Mouse (Mus musculus): ENCODE measurements around the gene Mapk6. TPM values are rescaled to one million over a fixed set of nuclear protein-coding genes. Genes with fewer than 3 reads are reported as not detected.
A peak's percentile ranks its signal among the peaks of the same experiment; 100 is the strongest.

Mapk6 gene
- polyA plus RNA-seq, 1 experiment, result 11.5 TPM

DNA sequence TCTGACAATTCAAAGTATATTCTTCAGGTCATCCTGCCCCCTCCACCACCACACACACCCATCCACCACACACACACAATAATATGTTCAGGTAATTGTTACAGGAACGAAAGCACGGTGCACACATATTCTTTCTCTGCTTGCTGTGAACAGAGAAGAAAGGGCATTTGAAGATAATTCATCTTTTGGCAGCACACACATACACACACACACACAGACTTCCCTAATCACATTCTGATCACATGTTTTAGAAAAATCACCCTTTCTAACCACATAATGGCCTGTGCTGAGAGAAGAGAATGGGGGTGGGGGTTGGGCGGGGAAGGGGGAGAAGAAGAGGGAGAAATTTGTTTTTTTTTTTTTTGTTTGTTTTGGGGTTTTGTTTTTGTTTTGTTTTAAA lies 22.9 kb upstream of the Mapk6 start:
- DNase-seq, result no peak
- 80% methylated on average over 3 of the region's 3 CpGs for WGBS

GRCm38 (mm10) chr9:75430822-75431621 lies 21.2 kb upstream of the Mapk6 start:
- WGBS, result 78% methylated on average over 16 of the region's 16 CpGs
- H3K27ac ChIP-seq (ENCODE audit: insufficient read depth, low read depth, low read length), result no peak overlapping the region
- no peak overlapping the region for H3K4me3 ChIP-seq (ENCODE audit: insufficient read depth, low read depth, low read length)
- no peak for DNase-seq
- no peak for TF ChIP-seq POLR2A (IDR thresholded peaks at IDR 0.05; ENCODE audit: low read depth, low read length)
- peaks cover 2% of the 10 kb centered on the region; the same call in 1 of the 2 replicates for H3K4me1 ChIP-seq (ENCODE audit: control insufficient read depth, insufficient read depth, low read length)
- no peaks in the 10 kb centered on the region for H3K36me3 ChIP-seq (ENCODE audit: control insufficient read depth, insufficient read depth, low read length)
- H3K27me3 ChIP-seq (replicated peaks; ENCODE audit: control insufficient read depth, insufficient read depth, low read length), result no peaks in the 10 kb centered on the region

More for the DNA sequence above, 22.9 kb upstream of the Mapk6 start:
- H3K36me3 ChIP-seq (ENCODE audit: control insufficient read depth, insufficient read depth, low read length), result no peaks in the 10 kb centered on the region
- H3K4me3 ChIP-seq (ENCODE audit: insufficient read depth, low read depth, low read length), result no peak overlapping the region
- H3K27ac ChIP-seq (ENCODE audit: insufficient read depth, low read depth, low read length), result no peak overlapping the region
- H3K4me1 ChIP-seq (ENCODE audit: control insufficient read depth, insufficient read depth, low read length), result peaks cover 2% of the 10 kb centered on the region; the same call in 1 of the 2 replicates
- TF ChIP-seq CTCF (conservative IDR thresholded peaks at IDR 0.05; ENCODE audit: insufficient read depth, insufficient read length, low read depth, low read length) (no peak), POLR2A (IDR thresholded peaks at IDR 0.05; ENCODE audit: low read depth, low read length) (no peak)
- no peaks in the 10 kb centered on the region for H3K27me3 ChIP-seq (replicated peaks; ENCODE audit: control insufficient read depth, insufficient read depth, low read length)

- Histone ChIP-seq H3K4me1 (ENCODE audit: control insufficient read depth, insufficient read depth, low read length) (no peaks in the 10 kb centered on the region), H3K27ac (ENCODE audit: insufficient read depth, low read depth, low read length) (no peak overlapping the region), H3K36me3 (ENCODE audit: control insufficient read depth, insufficient read depth, low read length) (no peaks in the 10 kb centered on the region), H3K27me3 (replicated peaks; ENCODE audit: control insufficient read depth, insufficient read depth, low read length) (no peaks in the 10 kb centered on the region), H3K4me3 (ENCODE audit: insufficient read depth, low read depth, low read length) (no peak overlapping the region)
- TF ChIP-seq CTCF (conservative IDR thresholded peaks at IDR 0.05; ENCODE audit: insufficient read depth, insufficient read length, low read depth, low read length) (no peak), POLR2A (IDR thresholded peaks at IDR 0.05; ENCODE audit: low read depth, low read length) (no peak)
- DNase-seq, result no peak
- WGBS, result 100% methylated on average over 1 of the region's 1 CpGs
Measured at GRCm38 (mm10) chr9:75429657-75430056, 19.9 kb upstream of the Mapk6 start.

GRCm38 (mm10) chr9:75429040-75429439 lies 19.2 kb upstream of the Mapk6 start:
- TF ChIP-seq CTCF (conservative IDR thresholded peaks at IDR 0.05; ENCODE audit: insufficient read depth, insufficient read length, low read depth, low read length) (no peak), POLR2A (IDR thresholded peaks at IDR 0.05; ENCODE audit: low read depth, low read length) (no peak)
- no peak for DNase-seq
- H3K4me3 ChIP-seq (ENCODE audit: insufficient read depth, low read depth, low read length), result no peak overlapping the region
- H3K27ac ChIP-seq (ENCODE audit: insufficient read depth, low read depth, low read length), result no peak overlapping the region
- no peaks in the 10 kb centered on the region for H3K27me3 ChIP-seq (replicated peaks; ENCODE audit: control insufficient read depth, insufficient read depth, low read length)
- H3K36me3 ChIP-seq (ENCODE audit: control insufficient read depth, insufficient read depth, low read length), result no peaks in the 10 kb centered on the region
- H3K4me1 ChIP-seq (ENCODE audit: control insufficient read depth, insufficient read depth, low read length), result no peaks in the 10 kb centered on the region
- WGBS, result 93% methylated on average over 2 of the region's 2 CpGs

- Histone ChIP-seq H3K4me3 (ENCODE audit: insufficient read depth, low read depth, low read length) (no peak overlapping the region), H3K4me1 (ENCODE audit: control insufficient read depth, insufficient read depth, low read length) (no peaks in the 10 kb centered on the region), H3K27ac (ENCODE audit: insufficient read depth, low read depth, low read length) (no peak overlapping the region), H3K27me3 (replicated peaks; ENCODE audit: control insufficient read depth, insufficient read depth, low read length) (no peaks in the 10 kb centered on the region), H3K36me3 (ENCODE audit: control insufficient read depth, insufficient read depth, low read length) (no peaks in the 10 kb centered on the region)
- no peak for DNase-seq
- 84% methylated on average over 2 of the region's 2 CpGs for WGBS
- TF ChIP-seq POLR2A (IDR thresholded peaks at IDR 0.05; ENCODE audit: low read depth, low read length), result no peak
Measured at GRCm38 (mm10) chr9:75428274-75428600, 18.4 kb upstream of the Mapk6 start.

DNA sequence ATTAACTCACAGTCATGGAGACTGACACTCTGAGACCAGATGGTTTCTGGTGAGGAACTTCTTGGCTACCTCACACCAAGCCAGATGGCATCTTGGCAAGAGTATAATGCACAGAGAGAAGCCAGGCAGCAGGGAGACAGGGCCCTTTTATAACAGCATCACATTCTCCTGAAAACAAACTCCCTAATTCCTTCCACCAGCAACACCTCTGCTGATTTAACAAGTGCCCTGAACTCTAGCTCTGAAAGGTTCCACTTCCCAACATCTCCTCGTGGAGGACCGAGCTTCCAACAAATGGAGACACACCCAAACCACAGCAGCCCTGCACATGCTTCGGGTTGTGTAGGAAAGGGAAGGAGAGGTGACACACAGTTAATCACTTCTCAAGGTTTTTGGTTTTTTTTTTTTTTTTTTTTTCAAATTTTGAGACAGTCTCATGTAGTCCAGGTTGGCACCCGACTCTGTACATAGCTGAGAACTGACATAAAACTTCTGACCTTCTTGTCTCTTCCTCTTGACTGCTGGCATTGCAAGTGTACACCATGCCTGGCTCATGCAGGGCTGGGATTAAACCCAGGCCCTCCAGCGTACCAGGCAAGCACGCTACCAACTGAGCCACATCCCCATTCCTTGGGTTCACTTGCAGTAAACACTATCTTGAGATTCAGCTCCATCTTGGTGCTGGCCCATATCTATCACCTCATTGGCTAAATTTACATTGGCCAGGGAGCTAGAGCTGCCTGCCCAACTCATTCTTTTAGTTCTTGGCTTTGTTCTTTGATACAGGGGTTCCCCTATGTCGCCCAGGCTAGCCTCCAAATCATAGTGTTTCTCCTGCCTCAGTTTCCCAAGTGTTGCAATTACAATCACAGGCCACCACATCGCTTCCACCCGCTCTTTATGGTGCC lies 17.8 kb upstream of the Mapk6 start:
- no peaks in the 10 kb centered on the region for H3K4me1 ChIP-seq (ENCODE audit: control insufficient read depth, insufficient read depth, low read length)
- H3K27ac ChIP-seq (ENCODE audit: insufficient read depth, low read depth, low read length), result no peak overlapping the region
- 82% methylated on average over 9 of the region's 9 CpGs for WGBS
- TF ChIP-seq CTCF (conservative IDR thresholded peaks at IDR 0.05; ENCODE audit: insufficient read depth, insufficient read length, low read depth, low read length) (no peak), POLR2A (IDR thresholded peaks at IDR 0.05; ENCODE audit: low read depth, low read length) (no peak)
- no peak for DNase-seq
- H3K27me3 ChIP-seq (replicated peaks; ENCODE audit: control insufficient read depth, insufficient read depth, low read length), result no peaks in the 10 kb centered on the region
- no peaks in the 10 kb centered on the region for H3K36me3 ChIP-seq (ENCODE audit: control insufficient read depth, insufficient read depth, low read length)
- H3K4me3 ChIP-seq (ENCODE audit: insufficient read depth, low read depth, low read length), result no peak overlapping the region

GRCm38 (mm10) chr9:75425796-75426391 lies 16.1 kb upstream of the Mapk6 start:
- TF ChIP-seq CTCF (conservative IDR thresholded peaks at IDR 0.05; ENCODE audit: insufficient read depth, insufficient read length, low read depth, low read length) (no peak), POLR2A (IDR thresholded peaks at IDR 0.05; ENCODE audit: low read depth, low read length) (no peak)

More at GRCm38 (mm10) chr9:75425796-75426391, 16.1 kb upstream of the Mapk6 start:
- peak; percentile 34 for DNase-seq
- Histone ChIP-seq H3K27ac (ENCODE audit: insufficient read depth, low read depth, low read length) (no peak overlapping the region), H3K36me3 (ENCODE audit: control insufficient read depth, insufficient read depth, low read length) (no peaks in the 10 kb centered on the region), H3K4me3 (ENCODE audit: insufficient read depth, low read depth, low read length) (no peak overlapping the region), H3K4me1 (ENCODE audit: control insufficient read depth, insufficient read depth, low read length) (no peaks in the 10 kb centered on the region), H3K27me3 (replicated peaks; ENCODE audit: control insufficient read depth, insufficient read depth, low read length) (no peaks in the 10 kb centered on the region)
- WGBS, result 67% methylated on average over 7 of the region's 7 CpGs
